Mouse (Mus musculus) cortical plate, adult 2 months (tissue): ENCODE measurements at regions not wholly inside any gene's neighbourhood (a gene's known extent, or its start where the extent isn't known, plus 50 kb on each side); places are given as distances from the start of the nearest gene placed in this dataset.

Source experiments
- CTCF ChIP-seq: fragments of 200-500 bp; IDR thresholded peaks from 2 replicates; pipeline ENCODE4 v1.5.1; 2011; ENCODE audit warnings: mild to moderate bottlenecking, control low read depth, low read length; ENCODE audit not compliant: insufficient read depth; ENCODE audit errors: extremely low read depth
- POLR2A ChIP-seq: fragments of 200-500 bp; IDR thresholded peaks from 2 replicates; pipeline ENCODE4 v1.6.1; 2011; ENCODE audit warnings: mild to moderate bottlenecking, low read length, control low read depth; ENCODE audit not compliant: insufficient read depth; ENCODE audit errors: extremely low read depth

DNA sequence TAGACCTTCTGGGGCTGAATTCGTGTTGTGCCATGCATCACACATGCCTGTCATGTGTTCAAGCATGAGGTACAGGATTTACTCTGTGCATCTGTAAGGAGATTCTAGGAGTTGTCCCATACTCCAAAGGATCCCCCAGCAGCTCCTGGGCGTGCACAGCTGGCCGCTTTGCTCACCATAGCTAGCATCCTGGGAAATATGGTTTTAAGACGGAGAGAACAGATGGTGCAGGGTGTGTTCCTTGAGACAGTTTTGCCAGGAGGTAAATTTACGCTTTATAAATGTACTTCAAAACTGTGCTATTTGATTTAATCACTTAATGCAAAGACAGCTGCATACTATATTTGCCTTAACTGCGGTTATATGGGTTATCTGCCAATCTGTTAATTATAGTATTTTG, 220.6 kb downstream of the Mpdz start:
- TF ChIP-seq CTCF (no peak), POLR2A (no peak)
